Mouse (Mus musculus) layer of hippocampus, postnatal 14 days (tissue): Measurements from ENCODE around the gene Arhgef26. TPM values are rescaled to one million over a fixed set of nuclear protein-coding genes. Genes with fewer than 3 reads are reported as not detected.

Source experiments
- total RNA-seq, 2 experiments: library from RNA; stranded (reverse); gene quantifications; 2 replicates each; pipeline ENCODE4 v1.2.3; 2021

Gene Arhgef26
- total RNA-seq, 2 experiments from 2014 or later = 63.2 to 64.1 TPM

Other genes with a start within 250 kb of the Arhgef26 start
- 10 to 100 TPM; 56.2 to 59.8 TPM for gene Dhx36, start 168.7 kb downstream of the Arhgef26 start, total RNA-seq